Mouse (Mus musculus) right cerebral cortex, adult 18-20 months (tissue): ENCODE measurements around the gene Fam155a.
A peak's percentile ranks its signal among the peaks of the same experiment; 100 is the strongest.

ENCODE experiments used
- DNase-seq: peaks from one replicate; pipeline ENCODE4 v3.0.0; 2022; ENCODE audit warnings: mixed read lengths

The Fam155a gene

DNA sequence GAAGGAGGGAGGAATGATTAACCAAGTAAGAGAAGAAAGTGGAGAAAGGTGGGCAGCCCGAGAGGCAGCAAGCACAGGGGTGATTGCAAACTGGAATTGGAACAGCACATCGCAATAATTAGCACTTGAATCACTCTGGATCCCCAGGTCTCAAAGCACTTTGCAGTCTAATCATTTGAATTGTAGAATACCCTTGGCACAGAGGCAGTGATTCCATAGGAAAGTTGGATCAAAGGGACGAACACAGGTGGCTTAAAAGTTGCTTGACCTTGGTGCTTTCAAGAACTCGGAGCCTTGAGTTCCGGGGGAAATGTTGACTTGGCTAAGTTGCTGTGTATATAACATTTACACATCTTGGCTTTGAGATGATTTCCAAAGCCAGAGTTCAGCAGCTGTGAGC is 299.7 kb downstream of the Fam155a start:
- DNase-seq = no peak

DNA sequence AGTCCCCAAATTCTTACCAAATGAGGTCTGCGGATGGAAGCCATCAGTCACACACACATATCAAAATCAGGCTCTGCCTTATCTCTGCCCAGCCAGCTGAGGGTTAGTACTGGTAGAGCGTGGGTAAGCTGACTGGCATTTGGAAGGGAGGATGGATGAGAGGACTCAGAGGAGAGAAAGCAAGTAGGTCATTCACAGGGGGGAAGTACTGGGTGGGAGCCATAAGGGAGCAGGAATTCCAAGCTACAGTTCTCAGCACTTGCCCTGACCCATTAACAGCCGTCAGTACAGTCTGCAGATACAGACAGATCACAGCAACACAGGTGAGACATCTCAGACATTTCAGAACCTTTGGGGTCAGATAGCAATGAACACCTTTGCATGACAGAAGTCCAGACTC is 300.8 kb downstream of the Fam155a start:
- no peak for DNase-seq

DNA sequence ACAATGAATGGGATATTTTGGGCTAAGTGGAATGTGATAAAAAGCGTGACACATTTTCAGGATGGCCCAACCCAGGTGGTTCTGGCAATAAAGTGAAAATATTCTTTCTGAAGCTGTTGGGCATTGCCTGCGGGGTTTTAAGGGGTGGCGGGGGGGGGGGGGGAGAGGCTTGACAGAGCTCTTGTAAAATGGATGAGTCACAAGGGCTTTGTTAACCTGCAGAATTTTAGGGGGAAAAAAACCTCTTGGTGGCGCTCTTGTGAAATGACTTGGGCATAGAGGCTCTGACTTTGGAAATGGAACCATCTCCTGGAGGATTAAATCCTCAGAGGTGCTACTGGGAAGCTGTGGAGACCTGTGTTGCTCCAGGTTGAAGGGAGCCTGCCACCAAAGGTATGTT is 309.9 kb downstream of the Fam155a start:
- DNase-seq = no peak

DNA sequence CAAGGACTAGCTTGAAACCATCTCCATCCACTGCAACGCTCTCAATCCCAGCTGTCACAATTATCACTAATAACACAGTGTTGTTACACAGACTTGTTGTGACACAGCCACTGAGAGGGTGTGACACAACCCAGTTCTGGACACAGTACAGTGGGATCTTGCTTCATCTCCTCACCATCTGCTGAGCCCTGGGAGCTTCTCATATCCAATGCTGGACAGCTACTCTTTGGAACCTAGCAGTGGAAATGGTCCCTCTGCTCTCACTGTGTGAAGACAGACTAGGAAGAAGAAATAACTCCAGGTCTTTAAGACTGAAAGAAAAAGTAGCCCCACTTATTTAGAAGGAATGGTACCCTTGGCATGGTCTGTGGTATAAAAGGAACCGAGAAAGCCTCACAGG is 310.3 kb downstream of the Fam155a start:
- no peak for DNase-seq

DNA sequence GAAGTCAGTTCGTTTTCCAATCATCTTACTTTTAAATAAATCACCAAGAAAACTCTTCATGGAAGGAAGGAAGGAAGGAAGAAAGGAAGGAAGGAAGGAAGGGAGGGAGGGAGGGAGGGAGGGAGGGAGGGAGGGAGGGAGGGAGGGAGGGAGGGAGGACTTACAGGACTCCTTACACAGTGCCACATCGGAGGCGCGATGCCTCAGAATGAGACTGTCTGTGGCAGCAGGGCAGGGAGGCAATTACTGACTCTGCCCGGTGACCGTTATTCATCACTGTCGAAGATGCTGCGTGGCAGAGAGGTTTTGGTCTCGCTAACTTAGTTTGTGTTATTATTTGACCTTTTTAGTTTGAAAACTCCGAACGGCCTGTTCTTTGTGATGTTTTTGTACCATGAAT is 312.3 kb downstream of the Fam155a start:
- DNase-seq = no peak

DNA sequence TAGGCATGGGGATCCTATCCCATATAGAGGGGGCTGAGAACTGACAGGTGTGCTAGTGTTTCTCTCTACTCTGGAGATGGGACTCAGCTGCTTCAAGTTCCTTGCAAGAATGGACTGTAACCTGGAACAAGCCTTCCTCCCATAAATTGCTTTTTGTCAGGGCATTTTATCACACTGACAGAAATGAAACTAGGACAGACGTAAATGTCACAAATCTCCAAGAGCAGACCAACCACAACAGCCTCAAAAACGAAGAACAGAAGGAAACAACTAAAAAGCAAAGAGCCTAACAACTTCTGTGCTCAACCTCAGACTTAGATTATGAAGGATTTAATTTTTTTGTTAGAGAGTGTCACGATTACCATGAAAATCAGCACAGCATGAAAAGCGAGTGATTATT is 315.8 kb downstream of the Fam155a start:
- no peak for DNase-seq

DNA sequence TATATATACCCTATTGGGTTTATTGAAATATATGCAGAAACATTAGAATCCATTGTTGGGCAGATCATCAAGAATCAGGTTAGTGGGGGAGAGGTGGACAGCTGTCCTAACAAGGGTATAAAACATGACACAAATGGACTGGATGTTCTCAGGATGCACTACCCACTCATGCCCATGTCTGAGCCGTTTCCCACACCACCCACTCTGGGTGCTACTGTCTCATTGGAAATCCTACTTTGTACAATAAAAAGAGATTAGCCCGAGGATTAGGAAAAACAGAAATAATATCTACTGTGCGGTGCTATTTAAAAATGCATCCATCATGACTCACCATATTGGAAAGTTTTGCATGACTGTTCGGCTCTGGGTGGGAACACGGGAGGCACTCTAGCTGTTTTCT is 317.2 kb downstream of the Fam155a start:
- DNase-seq = peak; percentile 32

DNA sequence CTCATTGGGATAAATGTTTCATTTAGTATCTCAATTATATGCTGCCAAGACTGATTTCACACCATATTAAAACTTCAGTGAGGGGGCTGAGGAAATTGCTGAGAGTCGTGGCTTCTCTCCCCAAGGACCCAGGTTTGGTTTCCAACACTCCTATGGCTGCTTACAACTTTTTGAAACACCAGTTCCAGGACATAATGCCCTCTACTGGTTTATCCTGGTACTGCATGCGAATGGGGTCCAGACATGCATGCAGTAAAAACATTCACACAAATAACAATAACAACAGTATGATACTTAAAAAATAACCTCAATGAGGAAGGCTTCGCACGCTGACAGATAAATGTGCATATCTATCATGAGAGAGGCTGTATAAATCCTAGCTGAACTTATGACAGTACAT is 319.4 kb downstream of the Fam155a start:
- DNase-seq = no peak

DNA sequence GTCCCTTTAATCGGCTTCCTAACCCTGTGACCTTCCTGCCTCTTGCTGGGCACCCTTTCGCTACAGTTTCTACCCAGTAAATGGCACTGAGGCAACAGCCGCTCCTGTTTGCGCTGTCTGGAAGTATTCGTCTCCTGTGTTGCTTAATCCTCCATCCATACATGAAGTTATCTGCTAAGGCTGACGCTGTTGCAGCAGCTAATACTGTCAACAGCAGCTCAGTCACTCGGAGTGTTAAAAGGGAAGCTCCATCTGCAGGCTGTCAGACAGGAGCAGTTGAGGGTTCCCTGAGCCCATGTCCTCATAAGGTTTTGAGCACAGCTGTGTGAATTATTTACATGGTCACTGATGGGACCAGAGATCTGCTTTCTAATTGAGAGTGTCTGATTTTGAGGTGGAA is 322.3 kb downstream of the Fam155a start:
- no peak for DNase-seq

DNA sequence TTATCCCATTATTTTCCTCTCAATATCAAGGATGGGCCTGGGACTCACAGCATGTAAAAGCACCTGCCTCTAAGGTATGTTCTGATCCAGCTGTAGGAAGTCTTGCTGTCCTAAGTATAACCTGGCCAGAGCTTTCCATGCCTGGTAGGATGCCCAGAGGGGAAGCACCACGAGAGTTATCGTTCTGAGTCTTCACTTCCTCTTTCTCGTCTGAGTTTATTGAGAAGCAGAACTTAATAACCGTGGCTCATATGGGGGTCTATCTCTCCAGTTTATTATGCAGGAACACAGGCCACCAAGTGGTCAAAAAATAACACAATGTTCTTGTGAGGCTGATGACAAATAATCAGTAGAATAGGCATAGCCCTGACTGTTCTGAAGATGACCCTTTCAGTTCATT is 333.1 kb downstream of the Fam155a start:
- no peak for DNase-seq

DNA sequence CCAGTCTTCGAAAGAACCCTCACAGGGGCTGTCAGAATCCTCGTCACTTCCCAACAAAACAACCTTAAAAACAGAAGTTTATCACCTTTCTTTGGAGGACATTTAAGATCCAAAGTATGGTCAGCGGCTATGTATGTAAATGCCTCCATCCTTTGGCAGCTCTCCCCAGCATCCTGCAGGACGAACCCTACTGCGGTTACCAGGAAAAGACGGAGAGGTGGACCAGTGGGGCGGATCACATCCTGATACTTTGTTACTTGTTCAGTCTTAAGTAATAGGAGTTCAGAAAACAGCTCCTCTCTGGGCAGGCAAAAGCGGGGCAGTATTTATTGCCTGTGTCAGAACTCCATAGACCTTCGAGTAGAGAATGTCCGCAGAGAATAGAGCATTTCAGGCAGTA is 335.5 kb downstream of the Fam155a start:
- DNase-seq = no peak

DNA sequence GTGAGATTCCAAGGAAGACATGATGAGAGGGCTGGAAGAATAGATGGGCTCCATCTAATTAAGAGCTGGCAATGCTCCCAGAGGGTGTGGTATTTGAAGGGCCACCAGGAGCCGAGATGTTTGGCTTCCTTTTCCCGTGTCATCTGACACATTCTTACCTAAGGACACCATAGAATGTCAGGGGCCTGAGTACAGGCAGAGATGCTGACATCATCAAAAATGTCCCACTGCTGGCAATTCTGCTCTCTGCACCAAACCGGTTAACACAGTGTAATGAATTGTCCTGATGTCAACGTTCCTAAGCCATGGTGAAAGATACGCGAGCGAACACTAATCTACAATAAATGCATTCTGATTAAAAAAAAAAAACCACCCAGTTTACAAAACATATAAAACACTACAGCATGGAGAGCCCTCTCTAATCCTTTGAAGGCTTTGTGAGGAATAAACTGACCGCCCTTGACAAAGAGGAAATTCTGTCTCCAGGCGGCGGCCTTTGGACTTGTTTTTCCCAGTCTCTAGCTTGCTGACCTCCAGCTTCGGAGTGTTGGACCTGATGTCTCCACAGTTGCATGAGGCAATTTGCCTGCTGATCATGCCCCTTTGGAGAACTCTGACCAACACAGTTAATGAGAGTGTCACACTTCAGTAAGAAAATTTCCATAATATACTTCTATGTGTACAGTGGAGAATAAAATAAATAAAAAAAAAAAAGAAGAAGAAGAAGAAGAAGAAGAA is 338.2 kb downstream of the Fam155a start:
- DNase-seq = no peak

DNA sequence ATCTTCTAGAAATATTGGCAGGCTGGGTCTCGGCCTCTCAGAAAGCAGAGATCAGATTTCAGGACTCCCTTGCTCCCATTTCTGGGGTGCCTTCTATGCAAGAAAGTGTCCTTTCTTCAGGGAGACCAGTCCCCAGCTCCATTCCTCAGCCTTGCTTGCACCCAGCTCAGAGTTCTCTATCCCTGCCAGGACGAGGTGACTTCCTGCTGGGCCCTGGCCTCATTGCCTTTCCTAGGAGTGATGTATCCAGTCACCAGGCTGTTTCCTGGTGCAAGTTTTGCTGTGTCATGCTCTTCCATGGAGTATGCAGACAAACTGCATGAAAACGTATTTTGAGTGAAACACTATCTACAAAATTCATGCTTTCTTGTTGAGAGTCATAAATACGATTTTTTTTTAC is 342.1 kb downstream of the Fam155a start:
- no peak for DNase-seq

DNA sequence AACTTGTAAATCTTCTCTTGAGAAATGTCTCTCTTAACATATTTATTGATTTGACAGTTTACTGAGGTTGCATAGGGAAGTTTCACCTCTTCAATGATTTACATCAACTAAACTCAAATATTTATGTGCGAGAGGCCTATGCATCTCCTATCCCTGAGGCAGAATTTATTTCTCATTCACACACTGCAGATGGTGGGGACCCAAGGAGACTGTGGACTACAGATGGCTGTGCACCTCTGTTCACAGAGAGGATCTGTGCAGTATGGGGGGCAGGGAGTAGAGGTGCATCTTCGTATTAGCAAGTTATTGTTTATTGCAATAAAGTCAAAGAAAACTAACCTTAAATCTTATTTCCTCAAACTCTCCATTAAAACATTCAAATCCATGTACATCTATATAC is 346.9 kb downstream of the Fam155a start:
- DNase-seq = no peak

DNA sequence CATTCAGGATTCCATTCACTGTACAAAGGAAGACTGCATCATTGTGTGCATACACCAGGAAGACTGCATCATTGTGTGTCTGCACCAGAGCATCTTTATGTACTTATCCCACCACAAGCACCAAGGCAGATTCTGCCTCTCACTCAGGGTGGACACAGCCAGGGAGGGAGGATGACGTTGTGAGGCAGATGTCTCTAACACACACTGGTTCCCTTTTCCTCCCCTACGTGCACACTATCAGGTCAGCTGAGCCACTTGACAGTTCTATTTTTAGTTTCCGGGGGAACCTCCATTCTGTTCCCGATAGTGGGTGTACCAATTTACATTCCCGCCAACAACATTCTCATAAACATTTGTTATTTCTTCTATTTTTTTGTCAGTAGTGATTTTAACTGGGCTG is 347.4 kb downstream of the Fam155a start:
- no peak for DNase-seq

DNA sequence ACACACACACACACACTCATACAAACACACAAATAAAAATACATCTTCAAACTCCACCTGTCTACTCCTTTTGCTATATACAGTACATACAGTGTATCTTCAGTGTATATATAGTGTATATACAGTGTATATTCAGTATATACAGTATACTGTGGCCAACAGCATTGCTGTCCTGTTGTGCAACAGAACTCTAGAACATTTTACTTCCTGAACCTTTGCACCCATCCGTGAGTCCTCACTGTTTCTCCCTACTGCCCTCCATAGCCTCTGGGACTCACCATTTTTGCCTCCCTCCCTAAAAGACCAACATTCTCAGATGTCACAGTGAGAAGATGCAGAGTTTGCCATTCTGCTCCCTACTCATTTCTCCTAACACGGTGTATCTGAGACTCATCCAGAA is 347.8 kb downstream of the Fam155a start:
- no peak for DNase-seq

DNA sequence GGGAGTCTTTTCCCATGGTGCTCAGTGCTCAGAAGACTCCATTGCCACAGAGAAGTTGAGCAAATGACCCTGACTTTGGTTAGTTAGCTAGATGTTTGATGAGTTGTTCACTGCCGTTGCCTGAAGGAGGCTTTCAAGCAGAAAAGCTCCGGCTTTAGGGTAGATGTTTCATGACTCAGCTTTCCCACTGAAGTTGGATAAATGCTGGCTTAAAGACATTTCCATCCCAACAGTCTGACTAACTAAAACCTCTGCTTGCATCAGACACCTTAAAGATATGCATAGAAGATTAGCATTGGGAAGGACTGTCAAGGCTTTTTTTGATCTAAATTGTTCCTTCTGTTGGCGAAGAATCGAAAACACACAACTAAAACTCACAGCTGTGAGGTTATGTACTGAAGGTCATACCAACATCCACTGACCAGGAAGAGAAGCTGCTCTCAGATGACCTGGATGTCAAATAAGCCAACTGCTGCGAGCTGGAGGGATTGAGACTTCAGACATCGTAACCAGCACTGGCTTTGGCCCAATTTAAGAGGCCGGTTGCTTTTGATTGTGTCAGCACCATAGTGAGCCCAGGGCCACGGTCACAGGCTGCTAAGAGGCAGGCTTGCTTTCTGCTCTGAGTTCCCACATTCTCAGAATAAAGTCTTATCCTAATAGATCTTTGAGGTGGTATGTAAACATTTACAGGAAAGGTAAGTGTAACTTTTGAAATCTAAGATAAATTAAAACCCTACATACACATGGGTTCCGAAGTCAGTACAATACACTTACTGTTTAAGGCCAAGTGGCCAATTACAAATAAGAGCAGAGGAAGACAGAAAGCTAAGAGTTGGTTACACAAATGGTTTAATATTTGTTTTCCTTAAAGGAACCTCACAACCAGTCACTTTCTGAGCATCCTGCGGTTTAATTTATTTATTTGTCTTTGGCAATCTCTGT is 351.8 kb downstream of the Fam155a start:
- no peak for DNase-seq

DNA sequence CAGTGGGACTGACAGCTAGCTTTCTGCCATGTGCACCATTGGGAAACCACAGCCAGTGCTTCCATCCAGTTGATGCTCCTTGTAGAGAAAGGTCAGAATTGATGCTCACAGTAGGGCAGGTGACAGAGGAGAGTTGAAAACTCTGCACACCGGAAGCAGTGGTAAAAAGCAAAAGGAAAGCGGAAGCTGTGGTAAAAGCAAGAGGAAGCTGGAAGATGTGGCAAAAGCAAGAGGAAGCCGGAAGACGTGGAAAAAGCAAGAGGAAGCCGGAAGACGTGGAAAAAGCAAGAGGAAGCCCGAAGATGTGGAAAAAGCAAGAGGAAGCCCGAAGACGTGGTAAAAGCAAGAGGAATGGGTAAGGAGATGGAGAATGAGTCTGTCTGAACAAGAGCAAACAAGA is 354.8 kb downstream of the Fam155a start:
- DNase-seq = no peak

DNA sequence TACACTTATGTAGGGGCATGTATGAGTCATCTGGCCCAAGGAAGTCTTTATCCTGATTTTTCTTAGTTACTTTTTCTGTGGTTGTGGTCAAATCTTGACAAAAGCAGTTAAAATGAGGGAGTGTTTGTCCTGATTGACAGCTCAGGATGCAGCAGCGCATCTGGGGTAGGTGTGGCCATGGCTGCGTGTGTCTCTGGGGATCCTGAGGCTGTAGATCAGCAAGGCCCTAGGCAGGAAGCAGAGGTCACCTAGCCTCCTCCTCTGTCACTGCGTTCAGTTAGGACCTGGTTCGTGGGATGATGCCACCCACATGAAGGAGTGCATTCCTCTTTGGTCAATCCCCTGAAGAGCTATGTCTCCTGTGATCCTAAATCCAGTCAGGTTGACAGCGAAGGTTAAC is 362.5 kb downstream of the Fam155a start:
- DNase-seq = no peak

DNA sequence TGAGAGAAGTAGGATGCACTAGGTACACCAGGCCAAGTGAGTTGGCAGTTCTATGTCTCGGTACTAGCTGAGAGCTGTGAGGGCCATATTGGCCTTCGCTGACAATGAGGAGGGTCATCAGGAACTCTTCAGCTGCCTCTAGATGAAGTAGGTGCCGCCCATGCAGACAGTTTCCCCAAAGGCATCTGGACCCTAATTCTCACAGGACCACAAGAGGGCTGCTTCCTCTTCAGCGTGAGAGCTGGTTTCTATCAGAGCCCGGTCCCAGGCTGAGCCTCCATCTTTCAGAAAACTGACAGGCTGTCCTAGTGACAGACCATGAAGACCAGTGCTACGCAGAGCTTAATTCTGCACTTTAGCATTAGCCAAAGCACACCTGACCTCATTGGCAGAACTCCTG is 364.8 kb downstream of the Fam155a start:
- no peak for DNase-seq

DNA sequence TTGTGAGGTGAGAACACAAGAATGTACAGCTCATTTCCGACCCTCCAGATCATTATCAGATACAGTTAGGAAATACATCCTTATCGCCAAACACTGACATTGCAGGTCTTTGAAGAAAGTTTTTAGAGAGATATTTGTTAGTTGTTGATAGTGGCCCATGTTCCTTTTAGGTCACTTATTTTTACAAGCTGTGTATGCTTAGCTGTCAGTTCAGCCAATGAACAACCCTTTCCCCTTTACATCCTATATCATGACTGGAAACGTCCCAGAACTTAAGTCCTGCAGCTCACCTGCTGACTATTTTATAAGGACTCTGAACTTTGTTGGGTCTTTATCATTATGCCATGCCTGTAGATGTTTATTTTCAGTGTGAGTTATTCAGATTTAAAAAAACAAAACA is 366.3 kb downstream of the Fam155a start:
- no peak for DNase-seq

DNA sequence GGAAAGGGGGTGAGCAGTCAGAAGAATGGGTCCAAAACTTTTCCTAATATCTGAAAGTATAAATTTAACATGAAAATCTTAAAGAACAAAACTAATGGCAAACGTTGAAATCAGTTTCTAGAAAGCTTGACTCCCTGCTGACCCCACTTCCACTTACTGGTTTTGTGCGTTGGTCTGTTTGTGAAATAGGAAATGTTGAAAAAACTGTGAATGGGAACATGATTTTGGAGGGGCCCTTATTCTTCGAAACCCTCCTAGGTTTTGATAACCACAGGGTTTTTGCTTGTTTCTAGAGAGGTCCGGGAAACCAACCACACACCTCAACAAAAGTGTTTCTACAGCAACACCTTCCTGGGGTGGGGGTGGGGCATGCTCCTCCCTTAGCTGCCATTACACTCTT is 368.6 kb downstream of the Fam155a start:
- no peak for DNase-seq

DNA sequence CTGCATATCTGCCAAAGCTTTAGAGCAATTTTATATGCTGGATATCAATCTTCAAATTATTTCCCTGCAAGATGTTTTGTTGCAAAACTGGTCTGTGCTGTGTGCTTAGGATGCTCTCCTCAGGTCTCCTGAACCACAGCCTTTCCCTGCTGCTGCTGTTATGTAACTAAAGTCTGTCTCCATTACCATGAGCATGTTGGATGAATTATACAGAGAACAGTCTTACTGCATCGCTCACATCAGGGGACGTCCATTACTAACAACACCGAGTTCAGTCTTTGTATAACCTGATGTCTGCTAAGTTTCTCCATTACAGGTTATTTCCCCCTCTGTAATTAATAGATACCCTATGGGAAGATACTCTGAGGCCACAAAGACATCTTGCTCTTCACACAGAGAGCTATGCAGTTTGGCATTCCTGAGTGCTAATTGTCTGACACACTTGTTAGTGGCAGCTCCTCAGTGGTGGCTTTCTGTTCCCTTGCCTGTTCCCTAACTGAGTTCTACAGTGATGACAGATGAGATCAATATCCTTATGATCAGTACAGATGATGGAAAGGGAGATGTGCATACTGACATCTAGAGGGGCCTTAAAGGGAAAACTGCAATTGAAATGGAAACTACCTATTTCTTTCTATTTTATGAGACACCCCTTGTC is 372.2 kb downstream of the Fam155a start:
- no peak for DNase-seq

DNA sequence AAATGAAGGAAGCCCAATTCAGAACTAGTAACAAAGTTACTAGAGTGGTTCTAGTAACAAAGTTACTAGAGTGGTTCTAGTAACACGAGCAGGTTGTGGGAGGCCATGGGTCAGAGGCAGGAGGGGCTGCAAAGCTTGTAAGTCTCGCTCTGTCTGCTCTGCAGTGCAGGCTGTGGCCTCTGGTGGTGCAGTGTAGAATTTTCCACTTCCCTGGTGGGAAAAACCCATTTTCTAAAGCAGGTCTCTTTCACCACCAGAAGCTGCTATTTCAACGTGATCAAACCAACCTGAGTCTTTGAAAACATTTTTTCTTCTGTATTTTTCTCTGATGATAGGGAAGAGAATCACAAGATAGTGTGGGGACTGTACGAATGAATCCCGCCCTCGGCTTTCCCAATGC is 372.9 kb downstream of the Fam155a start:
- no peak for DNase-seq
